Mouse (Mus musculus): Measurements from ENCODE around the gene Rps11.

DNA sequence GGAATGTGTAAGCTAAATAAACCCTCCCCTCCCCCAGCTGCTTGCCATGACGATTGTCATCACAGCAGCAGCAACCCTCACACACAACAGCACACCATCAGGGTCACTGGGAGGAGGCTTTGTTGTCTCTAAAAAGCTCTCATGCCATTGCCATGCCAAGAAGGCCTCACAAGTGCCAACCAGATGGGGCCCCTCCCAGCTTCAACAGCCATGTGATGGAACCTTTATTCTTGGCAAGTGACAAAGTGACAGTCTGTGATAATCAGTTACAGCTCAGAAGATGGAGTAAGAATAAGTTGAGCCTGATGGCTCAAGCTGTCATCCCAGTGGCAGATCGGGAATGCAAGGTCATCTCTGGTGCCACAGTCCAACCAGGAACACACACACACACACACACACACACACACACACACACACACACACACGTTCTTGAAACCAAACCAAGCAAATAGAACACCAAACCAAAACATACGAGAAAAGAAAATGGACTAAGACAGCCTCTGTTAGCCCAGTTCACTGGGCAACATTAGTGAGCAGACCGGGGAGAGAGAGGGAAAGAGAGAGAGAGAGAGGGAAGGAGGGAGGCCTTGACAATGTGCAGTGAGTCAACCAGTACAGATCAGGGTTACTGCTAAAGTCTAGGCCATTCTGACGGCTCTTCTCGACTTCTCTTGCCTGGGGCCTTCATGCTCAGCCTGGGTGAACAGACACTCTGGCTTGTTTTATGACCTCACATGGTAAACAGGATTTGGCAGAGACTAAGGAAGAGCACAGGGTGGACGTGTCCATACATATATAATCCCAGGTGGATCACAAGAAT, 15.9 kb upstream of the Rps11 start:
- TF ChIP-seq POLR2A (IDR thresholded peaks at IDR 0.05; ENCODE audit: borderline replicate concordance, extremely low read depth, low read depth, low read length) (no peak), CTCF (IDR thresholded peaks at IDR 0.05; ENCODE audit: insufficient read depth, low read length) (no peak)
